Mouse (Mus musculus): Measurements from ENCODE around the gene Hadhb. TPM values are rescaled to one million over a fixed set of nuclear protein-coding genes. Genes with fewer than 3 reads are reported as not detected.
A peak's percentile ranks its signal among the peaks of the same experiment; 100 is the strongest.

Gene Hadhb
- 169 and 193 TPM in 2 replicates for polyA plus RNA-seq (2012; rRNA removed)

DNA sequence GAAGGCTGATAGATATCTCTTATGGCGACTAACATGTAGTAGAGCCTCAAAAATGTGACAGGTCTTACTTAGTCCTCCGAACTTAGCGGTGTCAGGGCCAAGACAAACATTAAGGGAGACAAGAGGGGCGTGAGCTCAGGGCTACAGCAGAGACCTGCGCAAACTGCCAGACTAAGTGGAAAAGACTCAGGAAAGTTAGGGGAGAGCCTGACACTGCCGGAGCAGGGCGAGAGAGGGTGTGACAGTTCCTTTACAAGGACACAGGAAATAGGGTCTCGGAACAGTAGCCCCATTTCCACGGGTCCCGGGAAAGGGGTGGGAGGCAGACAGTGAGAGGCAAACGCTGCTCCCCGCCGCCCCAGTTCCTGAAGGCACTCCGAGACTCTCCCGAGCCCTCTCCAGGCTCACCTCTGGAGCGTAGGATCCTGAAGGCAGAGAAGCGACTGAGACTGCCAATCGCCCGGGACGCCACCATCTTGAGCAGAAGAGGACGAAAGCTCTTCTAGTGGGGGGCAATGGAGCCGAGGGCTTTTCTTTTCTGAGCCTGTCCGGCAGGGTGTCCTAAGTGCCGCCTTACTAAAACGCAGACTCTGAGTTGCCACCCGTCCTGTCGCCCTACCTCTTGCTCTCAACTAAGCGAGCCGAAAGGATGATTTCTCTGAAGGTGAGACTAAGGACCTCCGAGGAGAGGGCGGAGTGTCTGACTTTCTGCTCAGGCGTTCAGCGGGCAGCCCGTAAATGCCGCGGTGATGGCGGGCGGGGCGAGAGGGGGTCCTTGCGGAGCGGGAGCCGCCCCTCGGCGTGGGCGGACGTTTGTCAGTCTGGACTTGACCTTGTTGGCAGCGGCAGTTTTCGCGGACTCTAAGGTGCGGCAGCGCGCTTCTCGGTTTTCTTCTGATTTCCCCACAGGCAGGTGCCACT, at the start of gene Hadhb, which contains the start of gene Hadha:
TSS of gene Hadhb (plus strand) at position 775 of the 921 bp plus-strand sequence.
TSS of gene Hadha (minus strand) at position 689 of the 921 bp plus-strand sequence.
- DNase-seq (ENCODE audit: low spot score): peak; percentile 98

DNA sequence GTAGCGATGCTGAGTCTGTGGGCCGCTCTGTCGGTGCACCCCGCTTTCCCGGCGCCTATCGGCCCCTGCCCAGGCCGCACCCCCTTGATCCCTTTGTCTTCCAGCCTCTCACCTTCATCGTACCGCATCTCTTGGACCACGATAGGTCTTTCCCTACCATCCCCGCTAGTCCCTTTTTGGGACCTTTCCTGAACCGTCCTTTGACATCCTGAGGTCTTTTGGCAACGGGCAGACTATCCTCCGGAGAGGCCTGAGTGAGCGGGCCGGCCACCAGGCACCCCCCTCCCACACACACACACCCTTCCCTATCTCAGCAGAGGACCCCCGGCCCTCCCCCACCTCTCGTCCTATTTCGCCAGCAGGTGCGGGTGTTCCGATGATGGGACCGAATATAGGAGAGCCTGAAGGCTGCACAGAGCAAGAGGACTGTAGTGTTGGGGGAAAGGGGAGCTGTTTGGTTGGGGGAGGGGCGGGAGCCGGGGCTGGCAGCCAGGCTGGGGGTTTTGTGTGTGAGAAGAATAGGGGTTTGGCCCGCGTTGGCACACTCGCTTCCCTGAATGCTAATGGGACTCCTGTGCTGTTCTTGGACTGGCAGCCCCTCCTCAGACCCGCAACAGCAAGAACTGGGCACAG, 49.3 kb upstream of the Hadhb start, which contains the start of gene 3110082J24Rik:
TSS of gene 3110082J24Rik (minus strand) at position 419 of the 633 bp plus-strand sequence.
- peak; percentile 15 for DNase-seq (ENCODE audit: low spot score)

DNA sequence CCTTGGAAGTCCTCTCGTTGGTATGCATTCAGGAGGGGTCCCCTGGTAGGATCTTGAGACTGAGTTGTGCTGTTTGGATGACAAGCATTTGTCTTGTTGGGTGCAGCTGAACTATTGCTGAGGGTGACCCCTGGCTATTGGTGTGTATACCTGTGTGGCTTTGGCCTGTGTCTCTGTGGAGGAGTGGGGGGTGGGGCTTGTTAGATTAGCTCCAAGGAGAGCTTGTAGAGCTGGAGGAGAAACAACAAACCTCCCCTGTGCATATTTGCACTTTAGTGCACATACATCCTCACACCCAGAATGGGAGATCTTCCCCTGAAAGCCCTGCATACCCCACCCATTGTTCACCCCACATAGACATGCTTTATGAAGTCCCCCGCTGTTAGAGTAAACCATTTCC, 48.3 kb upstream of the Hadhb start:
- DNase-seq (ENCODE audit: low spot score): peak; percentile 8

DNA sequence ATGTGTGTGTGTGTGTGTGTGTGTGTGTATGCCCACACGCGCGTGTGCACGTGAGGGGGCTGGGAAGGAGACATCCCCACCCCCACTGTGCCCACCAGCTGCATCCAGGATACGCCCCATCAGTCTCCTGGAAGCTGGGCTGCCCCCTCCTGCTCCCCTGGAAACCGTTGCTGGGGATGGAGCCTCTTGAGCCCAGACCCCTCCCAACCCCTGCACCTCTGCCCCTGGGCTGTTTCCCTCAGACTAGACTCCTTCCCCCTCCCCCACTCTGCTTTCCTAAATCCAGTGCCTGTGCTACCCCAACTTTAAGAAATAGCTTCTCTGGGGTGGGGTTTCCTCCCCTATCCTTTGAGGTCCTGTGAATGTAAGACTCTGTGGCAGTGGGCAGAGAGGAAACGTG, 47.9 kb upstream of the Hadhb start:
- DNase-seq (ENCODE audit: low spot score): no peak

DNA sequence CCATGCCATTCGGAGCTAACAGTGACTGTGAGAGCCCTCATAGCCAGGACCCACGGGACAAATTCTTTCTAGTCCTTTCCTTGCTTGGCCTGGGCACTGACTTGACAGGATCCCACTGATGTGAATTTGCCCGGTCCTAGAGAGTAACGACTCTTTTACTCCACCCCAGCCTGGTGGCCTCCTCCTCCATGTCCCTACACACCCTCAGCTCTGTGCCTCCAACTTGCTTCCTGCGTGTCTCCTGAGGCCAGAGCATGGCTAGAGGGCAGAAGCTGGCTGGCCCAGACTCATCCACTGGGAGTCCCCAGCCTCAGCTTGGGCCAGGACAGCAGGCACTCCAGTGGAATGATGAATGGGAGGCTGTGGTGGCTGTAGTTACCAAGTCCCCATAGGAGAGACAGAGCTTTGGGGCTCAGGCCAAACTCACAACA, 47.4 kb upstream of the Hadhb start:
- peak; percentile 11 for DNase-seq (ENCODE audit: low spot score)

DNA sequence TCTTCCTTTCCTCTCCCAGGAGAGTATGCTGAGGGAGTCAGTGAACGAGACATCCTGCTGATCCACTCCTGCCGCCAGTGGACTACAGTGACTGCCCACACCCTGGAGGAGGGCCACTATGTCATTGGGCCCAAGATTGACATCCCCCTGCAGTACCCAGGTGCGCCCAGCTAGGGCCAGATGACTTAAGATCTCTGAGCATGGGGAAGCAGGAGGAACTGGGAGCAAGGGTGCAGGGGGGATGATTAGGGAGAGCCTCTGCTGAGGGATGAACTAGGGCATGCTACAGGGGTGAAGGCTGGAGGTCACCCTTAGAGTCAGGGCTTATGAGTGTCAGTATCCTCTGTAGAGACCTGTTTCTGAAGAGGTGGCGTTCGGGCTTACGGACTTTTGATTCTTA, 46.8 kb upstream of the Hadhb start:
- DNase-seq (ENCODE audit: low spot score): peak; percentile 10

DNA sequence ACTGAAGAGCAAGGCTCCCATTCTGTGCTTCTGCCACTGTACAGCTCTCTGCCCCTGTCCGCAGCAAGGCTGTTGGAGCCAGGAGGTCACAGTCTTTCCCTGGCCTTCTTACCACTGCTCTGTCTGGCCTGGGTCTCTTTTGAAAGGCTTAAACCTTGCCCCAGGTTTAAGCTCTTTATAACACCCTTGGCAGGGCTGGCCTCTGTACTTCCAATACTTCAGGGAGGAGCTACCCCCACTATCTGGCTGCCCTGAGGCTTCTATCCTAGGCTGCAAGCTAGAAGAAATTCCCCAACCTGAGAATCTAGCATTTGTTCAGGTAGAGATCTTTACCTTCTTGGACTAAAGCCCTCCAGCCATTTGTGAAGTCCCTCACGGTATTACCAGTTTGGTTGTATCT, 45.1 kb upstream of the Hadhb start:
- no peak for DNase-seq (ENCODE audit: low spot score)

DNA sequence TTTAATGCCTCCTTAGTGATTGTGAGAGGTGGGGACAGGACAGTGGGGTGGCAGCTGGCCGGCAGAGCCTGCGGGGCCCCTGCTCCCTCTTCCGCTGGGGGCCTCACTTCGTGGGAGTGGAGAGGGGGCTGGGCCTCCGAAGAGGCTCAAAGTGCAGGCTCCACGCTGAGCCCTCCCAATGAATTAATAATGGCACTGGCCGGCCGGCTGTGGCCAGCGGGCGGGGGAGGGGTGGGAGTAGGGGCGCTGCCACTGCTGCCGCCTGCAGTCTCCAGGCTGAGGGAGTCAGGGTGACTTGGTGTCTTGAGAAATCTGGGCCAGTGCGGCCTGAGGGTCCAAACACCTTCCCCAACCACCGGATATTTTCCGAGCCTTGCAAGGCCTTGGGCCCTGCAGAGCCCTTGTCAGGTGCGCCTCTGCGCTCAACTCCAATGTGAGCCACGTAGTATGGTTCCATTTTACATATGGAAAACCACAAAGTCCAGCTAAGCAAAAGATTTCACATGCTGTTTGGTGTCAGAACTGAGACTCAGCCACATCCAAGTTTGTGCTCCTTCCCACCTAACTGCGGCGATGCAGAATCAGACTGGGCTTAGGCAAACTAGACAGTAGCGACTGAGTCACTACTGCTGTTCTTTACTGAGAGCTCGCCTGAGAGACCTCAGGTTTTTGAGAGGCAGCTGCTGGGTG, 44.5 kb upstream of the Hadhb start:
- DNase-seq (ENCODE audit: low spot score): no peak

DNA sequence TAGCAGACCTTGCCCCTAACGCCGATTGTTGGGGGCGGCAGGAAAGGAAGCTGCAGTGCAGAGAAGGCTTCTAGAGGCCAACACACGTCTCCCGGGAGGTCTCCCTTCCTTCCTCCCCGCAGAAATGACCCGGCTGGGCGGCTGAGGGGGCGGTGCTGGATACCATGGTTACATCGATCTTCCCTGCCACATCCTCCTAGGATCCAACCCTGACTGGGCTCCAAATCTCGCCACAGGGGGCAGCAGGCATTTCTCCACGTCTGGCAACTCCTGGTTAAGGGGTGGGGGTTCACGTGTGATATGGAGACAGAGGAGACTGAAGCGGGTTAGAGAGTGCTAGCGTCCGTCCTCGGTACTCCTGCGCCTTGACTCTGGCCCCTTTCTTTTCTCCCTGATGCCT, 43.9 kb upstream of the Hadhb start:
- no peak for DNase-seq (ENCODE audit: low spot score)

DNA sequence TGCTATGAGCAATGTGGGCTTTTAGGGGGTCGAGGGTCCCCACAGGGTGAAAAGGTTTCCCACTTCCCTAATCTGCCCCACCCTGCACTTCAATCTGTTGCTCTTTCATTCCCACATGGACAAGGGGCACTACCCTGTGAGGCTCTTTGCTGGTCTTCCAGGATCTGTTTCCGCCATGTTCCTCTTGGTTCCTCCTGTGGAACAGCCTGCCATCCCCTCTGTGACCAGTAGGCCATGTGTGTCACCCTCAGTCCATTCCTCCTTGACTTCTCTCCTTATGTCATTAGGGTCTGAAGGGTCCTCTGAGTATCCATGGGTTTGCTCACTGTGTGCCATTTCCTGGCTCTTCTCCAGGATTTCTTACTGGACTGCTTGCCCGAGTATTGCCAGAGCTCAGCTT, 43.3 kb upstream of the Hadhb start:
- DNase-seq (ENCODE audit: low spot score): no peak

DNA sequence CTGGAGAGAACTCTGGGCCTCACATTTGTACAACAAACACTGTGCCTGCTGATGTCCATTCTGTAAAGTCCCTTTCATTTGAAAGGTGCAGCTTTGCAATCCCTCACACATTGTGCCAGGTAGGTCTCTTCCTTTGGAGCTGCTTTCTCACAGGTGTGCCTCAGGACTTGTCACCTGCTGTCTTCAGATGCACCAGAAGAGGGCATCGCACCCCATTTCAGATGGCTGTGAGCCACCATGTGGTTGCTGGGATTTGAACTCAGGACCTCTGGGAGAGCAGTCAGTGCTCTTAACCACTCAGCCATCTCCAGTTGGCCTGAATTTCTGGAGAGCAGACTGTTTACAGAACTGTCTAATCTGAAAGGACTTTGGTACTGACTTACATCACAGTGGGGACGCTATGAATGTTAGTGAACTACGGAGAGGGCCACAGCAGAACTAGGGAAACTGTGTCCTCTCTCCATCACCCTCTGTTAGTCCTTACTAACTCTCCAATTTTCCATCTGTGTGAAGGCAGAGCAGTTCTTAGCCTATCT, 42.4 kb upstream of the Hadhb start:
- DNase-seq (ENCODE audit: low spot score): no peak

DNA sequence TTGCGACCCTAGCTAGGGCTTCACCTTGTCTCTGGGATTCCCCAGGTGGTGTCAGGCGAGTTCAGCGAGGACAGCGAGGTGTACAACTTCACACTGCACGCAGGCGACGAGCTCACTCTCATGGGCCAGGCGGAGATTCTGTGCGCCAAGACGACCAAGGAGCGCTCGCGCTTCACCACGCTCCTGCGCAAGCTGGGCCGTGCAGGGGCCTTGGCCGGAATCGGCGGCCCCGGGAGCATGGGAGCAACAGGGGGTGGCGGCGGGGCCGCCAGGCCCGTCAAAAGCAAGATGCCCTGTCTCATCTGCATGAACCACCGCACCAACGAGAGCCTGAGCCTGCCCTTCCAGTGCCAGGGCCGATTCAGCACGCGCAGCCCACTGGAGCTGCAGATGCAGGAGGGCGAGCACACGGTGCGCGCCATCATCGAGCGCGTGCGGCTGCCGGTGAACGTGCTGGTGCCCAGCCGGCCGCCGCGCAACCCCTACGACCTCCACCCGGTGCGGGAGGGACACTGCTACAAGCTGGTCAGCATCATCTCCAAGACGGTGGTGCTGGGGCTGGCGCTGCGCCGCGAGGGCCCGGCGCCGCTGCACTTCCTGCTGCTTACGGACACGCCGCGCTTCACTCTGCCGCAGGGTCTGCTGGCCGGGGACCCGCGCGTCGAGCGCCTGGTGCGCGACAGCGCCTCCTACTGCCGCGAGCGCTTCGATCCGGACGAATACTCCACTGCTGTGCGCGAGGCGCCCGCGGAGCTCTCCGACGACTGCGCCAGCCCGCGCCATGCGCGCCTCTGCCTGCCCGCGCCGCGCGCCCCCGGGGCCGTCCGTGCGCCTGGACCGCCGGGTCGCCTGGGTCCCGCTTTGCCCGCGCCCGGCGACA, 40.9 kb upstream of the Hadhb start:
- peak; percentile 44 for DNase-seq (ENCODE audit: low spot score)

DNA sequence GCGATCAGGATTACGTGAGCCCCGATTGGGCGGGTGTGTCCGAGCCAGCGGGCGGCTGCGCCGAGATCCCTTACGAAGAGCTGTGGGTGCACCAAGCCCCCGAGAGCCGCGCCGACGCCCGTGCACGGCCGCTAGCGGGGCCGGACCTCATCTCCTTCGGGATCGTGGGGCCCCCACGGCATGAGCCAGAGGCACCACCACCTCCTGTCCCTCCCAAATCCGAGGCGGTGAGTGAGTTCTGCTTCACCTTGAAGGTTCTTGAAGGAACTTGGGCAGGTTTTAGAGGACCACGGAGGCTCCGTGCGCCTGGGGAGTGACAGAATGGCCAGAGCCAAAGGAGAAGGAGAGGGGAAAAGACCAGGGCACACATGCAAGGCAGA, 40.3 kb upstream of the Hadhb start:
- DNase-seq (ENCODE audit: low spot score): no peak

DNA sequence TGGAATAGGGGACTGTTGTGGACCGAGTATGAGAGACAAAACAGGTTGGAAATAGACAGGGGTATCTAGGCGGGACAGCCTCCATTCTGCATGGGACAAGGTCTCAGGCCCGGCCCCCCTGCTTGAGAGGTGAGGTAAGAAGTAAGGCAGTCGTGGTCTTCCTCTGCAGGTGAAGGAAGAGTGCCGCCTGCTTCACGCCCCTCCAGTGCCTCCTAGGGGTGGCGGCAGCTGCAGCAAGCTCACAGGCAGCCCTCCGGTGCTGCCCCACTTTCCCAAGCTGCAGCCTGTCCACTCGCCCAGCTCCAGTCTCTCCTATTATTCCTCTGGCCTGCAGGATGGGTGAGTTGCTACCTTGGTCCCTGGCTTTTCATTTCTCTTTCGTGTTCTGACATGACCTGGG, 39.3 kb upstream of the Hadhb start:
- DNase-seq (ENCODE audit: low spot score): no peak

DNA sequence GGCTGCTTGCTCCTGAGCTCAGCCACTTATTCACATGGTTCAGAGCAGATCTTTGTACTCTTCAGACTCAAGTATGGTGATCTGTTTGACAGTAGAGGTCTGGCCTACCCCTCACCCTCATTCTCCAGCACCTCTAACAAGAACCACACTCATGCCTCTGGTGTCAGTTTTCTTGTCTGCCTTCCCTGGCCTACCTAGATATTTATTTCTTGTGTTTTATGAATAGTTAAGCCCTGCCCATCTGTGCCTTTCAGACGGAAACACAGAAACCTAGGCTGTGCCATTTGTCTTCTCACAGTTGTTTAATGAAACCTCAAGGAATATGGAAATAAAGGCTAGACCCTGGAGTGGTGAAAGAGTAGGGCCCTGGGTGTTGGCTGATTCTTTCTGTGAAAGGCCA, 37.0 kb upstream of the Hadhb start:
- DNase-seq (ENCODE audit: low spot score): no peak

DNA sequence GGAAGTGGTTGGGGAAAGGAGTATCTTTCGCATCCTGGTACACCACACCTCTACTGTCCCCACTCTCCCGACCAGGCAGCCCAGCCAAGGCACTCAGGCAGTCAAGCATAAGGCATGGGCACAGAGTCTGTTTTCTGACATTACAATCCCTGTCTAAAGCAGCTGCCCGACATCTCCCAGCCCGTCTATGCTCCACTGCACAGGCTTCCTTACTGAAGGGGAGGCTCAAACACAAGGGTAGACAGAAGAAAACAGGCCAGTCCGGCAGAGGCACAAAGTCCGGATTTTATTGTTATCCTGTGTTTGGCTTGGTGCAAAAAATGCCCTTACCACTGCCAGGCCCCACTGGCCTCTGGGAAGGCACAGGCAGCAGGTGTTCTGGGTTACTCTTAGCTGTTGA, 35.9 kb upstream of the Hadhb start:
- no peak for DNase-seq (ENCODE audit: low spot score)

DNA sequence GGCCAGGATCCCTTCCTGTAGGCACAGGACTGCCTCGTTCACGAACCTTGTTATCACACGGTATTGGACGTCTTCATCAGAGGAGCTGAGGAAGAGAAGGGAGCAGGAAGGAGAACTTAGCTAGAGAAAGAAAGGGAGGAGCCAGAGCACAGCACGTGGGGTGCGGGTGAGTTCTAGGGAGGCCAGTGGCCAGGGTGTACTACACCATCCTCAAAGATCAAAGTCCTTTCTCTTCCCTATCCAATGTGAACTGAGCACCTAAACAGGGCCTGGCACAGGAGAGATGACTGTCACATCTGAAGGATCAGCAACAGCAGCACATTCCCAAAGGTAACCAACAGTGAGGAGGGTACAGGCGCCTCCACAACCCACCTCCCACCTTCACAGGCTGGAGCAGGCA, 34.9 kb upstream of the Hadhb start:
- DNase-seq (ENCODE audit: low spot score): no peak

DNA sequence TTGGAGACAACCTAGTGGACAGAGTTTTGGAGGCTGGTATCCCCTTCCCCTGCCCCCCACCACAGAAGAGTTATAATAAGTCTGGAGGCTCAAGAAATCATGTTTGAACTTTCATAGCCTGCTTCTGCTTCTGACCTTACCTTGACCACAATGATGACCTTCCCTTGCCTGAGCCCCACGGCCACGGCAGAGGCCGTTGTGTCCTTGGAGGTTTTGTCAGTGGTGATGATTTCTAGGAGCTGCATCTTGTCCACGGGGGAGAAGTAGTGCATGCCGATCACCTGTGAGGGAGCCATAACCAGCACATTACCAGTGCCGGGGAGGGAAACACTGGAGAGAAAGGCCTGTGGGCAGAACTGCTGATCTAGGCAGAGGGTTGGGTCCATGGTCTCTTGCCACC, 32.6 kb upstream of the Hadhb start:
- no peak for DNase-seq (ENCODE audit: low spot score)

DNA sequence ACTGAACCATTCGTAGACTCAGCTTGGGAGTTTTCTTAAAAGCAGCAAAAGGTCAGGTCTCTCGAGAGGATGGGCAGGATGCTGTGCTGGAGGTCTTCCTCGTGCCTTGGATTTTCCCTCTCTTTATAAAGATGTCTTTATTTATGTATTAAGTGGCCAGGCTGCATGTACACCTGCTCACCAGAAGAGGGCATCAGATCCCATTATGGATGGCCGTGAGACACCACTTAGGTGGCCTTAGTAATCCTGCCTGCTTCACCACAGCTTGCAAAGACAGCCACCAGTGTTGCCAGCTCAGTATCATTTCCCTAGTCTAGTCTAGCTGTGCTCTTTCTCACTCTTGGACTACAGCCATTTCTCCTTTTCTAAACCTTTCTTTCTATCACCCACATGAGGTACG, 29.5 kb upstream of the Hadhb start:
- DNase-seq (ENCODE audit: low spot score): no peak

DNA sequence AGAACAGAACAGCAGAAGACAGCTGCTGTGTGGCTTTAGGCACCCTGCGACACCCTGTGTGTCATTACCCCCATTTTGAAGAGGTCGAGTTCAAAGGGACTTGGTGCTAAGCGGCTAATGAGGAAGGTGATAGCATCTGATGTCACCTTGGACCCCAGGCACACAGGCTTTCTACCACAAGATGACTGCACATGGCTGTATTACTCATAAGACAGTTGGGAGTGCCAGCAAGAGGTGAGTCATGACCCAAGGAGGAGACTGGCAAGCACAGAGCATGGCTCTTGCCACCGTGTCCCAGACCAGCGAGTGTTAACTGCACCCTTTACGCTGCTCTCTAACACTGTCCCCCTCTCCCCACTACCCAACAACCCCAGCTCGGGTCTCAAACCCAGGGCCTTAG, 28.3 kb upstream of the Hadhb start:
- no peak for DNase-seq (ENCODE audit: low spot score)

DNA sequence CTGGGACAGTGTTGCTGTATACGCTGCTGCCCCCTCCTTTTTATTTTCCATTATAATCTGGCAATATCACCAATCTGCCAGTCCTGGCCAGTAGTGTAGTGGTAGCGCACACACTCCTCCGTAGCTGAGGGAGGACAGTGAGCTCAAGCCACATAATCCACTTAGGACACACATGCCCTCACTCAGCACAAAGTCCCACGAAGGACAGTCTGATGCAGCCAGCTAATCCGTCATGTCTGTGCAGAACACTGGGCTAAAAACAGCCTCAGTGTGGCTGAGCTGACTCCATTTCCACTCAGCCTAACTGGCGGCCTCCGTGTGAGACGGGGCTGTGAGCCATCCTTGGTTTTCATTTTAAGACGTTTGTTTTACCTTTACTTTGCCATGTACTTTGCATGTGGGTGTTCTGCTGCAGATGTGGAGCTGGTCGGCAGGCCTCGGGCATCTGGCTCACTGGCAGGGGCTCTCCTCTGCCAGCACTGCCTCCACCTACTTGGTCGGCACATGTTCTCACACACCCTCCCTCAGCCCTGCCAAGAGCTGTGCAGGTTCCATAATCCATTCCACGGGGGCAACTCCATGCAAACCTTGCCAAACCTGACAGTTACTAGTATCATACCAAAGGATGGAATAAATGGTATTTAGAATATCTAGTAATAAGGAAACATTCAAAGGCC, 27.0 kb upstream of the Hadhb start:
- DNase-seq (ENCODE audit: low spot score): no peak
